Mouse (Mus musculus): ENCODE measurements at regions not wholly inside any gene's neighbourhood (a gene's known extent, or its start where the extent isn't known, plus 50 kb on each side); places are given as distances from the start of the nearest gene placed in this dataset.

DNA sequence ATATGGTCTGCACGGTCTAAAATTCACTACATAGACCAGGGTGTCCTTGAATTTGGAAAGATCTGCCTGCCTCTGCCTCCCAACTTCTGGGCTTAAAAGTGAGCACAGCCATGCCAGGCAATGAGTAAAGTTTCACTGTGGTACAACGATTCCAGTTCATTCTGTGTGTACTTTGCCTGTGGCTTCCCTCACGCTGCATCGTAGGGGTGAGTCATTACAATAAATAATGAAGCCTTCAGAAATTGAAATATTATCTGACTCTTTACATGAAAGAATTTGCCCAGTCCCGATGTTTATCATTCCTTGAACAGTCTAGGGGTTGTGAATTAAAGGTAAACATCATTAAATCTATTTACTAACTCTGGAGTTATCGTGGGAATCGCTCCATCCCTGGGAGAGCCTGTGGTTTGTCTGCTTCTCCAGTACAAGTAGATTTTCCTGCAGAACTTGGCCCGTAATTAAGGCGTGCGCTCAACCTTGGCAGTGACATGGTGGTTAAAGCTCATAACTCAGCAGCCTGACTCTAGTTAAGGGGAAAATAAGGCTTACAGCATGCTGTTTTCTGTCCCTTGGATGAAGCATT, 174.7 kb upstream of the Rhobtb1 start:
- no peak for TF ChIP-seq CTCF (IDR thresholded peaks at IDR 0.05; ENCODE audit: control insufficient read depth, insufficient read depth, insufficient replicate concordance, low read depth, low read length)
- TF ChIP-seq POLR2A (IDR thresholded peaks at IDR 0.05; ENCODE audit: control insufficient read depth, low read depth, low read length): no peak
- H3K36me3 ChIP-seq (ENCODE audit: control insufficient read depth, insufficient read depth, low read length): no peaks in the 10 kb centered on the region
- no peaks in the 10 kb centered on the region for H3K4me1 ChIP-seq (ENCODE audit: control insufficient read depth, insufficient read depth, low read length)
- no peak overlapping the region for H3K4me3 ChIP-seq (ENCODE audit: control insufficient read depth, low read depth, low read length)
- no peaks in the 10 kb centered on the region for H3K27me3 ChIP-seq (ENCODE audit: control insufficient read depth, insufficient read depth, low read length)
- H3K27ac ChIP-seq (ENCODE audit: control insufficient read depth, insufficient read depth, low read depth, low read length): no peak overlapping the region

DNA sequence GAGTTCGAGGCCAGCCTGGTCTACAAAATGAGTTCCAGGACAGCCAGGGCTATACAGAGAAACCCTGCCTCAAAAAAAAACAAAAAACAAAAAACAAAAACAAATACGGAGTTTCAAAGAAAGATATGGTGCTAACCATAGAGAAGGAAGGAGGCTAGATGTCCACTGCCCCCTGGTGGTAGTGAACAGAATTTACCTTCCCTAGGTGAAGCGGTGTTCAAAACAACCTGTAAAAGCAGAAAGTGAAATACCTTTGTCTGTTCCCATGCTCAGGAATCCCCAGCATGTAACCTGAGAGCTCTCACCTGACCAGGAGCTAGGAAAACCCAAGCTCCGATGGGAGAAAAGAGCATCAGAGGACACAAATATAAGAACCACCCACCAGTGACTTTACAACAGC, 173.1 kb upstream of the Rhobtb1 start:
- H3K4me3 ChIP-seq (ENCODE audit: control insufficient read depth, low read depth, low read length): no peak overlapping the region
- TF ChIP-seq POLR2A (IDR thresholded peaks at IDR 0.05; ENCODE audit: control insufficient read depth, low read depth, low read length) (no peak), CTCF (IDR thresholded peaks at IDR 0.05; ENCODE audit: control insufficient read depth, insufficient read depth, insufficient replicate concordance, low read depth, low read length) (no peak)
- H3K4me1 ChIP-seq (ENCODE audit: control insufficient read depth, insufficient read depth, low read length): no peaks in the 10 kb centered on the region
- H3K27ac ChIP-seq (ENCODE audit: control insufficient read depth, insufficient read depth, low read depth, low read length): no peak overlapping the region
- no peaks in the 10 kb centered on the region for H3K36me3 ChIP-seq (ENCODE audit: control insufficient read depth, insufficient read depth, low read length)
- H3K27me3 ChIP-seq (ENCODE audit: control insufficient read depth, insufficient read depth, low read length): no peaks in the 10 kb centered on the region

DNA sequence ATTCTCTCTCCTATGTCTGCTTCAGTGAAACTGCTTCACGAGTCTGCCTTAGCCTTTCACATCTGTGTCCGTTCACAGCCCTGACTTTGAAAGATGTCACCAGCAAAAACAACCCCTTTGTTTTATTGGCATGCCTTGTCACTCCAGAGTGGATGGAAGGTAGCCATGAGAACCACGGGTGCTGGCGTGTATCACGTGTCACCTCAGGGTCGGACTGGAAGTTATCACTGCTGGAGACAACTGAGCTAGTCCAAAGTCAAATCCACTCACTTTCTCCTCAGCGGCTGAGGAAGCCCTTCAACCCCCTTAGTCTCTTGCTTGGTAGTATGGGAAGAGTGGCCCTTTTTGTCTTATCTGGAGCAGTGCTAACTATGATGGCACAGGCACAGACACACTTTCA, 171.3 kb upstream of the Rhobtb1 start:
- Histone ChIP-seq H3K27ac (ENCODE audit: control insufficient read depth, insufficient read depth, low read depth, low read length) (no peak overlapping the region), H3K36me3 (ENCODE audit: control insufficient read depth, insufficient read depth, low read length) (no peaks in the 10 kb centered on the region), H3K4me3 (ENCODE audit: control insufficient read depth, low read depth, low read length) (no peak overlapping the region), H3K4me1 (ENCODE audit: control insufficient read depth, insufficient read depth, low read length) (no peaks in the 10 kb centered on the region), H3K27me3 (ENCODE audit: control insufficient read depth, insufficient read depth, low read length) (no peaks in the 10 kb centered on the region)
- TF ChIP-seq CTCF (IDR thresholded peaks at IDR 0.05; ENCODE audit: control insufficient read depth, insufficient read depth, insufficient replicate concordance, low read depth, low read length) (no peak), POLR2A (IDR thresholded peaks at IDR 0.05; ENCODE audit: control insufficient read depth, low read depth, low read length) (no peak)

DNA sequence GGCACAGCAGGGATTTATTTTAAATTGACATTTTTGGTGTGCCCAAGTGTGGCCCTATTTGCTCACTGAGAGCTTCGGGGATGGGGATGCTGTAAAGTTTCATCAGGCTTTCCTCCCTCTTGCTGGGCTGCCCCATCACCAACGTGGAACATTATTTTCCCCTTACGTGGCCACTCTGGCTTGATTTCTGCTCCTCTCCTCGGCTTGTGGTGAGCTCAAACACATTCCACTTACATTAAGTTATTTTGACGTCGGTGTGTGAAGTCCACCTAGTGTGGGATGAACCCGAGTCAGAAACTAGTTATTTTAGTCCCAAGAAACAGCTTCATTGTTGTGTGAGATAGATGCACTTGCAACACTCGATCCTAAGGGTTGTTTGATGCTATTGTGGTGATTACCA, 168.9 kb upstream of the Rhobtb1 start:
- no peak for TF ChIP-seq CTCF (IDR thresholded peaks at IDR 0.05; ENCODE audit: control insufficient read depth, insufficient read depth, insufficient replicate concordance, low read depth, low read length)
- no peak for TF ChIP-seq POLR2A (IDR thresholded peaks at IDR 0.05; ENCODE audit: control insufficient read depth, low read depth, low read length)
- Histone ChIP-seq H3K4me1 (ENCODE audit: control insufficient read depth, insufficient read depth, low read length) (no peaks in the 10 kb centered on the region), H3K4me3 (ENCODE audit: control insufficient read depth, low read depth, low read length) (no peak overlapping the region), H3K36me3 (ENCODE audit: control insufficient read depth, insufficient read depth, low read length) (no peaks in the 10 kb centered on the region), H3K27ac (ENCODE audit: control insufficient read depth, insufficient read depth, low read depth, low read length) (no peak overlapping the region), H3K27me3 (ENCODE audit: control insufficient read depth, insufficient read depth, low read length) (no peaks in the 10 kb centered on the region)

DNA sequence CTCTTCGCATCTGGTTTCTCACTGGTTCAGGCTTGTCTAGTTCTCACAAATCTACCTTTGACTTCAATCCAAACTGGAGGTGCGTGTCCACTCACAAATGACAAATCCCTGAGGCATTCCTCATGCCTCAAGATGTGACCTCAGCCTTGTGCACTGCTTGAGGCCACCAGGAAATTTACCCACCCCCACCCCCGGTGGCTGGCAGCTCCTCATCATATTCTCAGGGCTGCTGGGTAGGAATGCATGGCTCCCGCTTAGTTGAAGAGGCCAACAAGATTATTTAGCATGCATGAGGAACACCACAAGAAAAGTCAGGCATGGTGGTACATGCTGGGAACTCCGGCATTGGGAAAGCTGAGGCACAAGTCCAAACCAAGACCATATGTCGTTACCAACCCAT, 160.7 kb upstream of the Rhobtb1 start:
- TF ChIP-seq CTCF (IDR thresholded peaks at IDR 0.05; ENCODE audit: control insufficient read depth, insufficient read depth, insufficient replicate concordance, low read depth, low read length) (no peak), POLR2A (IDR thresholded peaks at IDR 0.05; ENCODE audit: control insufficient read depth, low read depth, low read length) (no peak)
- H3K36me3 ChIP-seq (ENCODE audit: control insufficient read depth, insufficient read depth, low read length): no peaks in the 10 kb centered on the region
- no peak overlapping the region for H3K4me3 ChIP-seq (ENCODE audit: control insufficient read depth, low read depth, low read length)
- H3K4me1 ChIP-seq (ENCODE audit: control insufficient read depth, insufficient read depth, low read length): no peaks in the 10 kb centered on the region
- no peak overlapping the region for H3K27ac ChIP-seq (ENCODE audit: control insufficient read depth, insufficient read depth, low read depth, low read length)
- H3K27me3 ChIP-seq (ENCODE audit: control insufficient read depth, insufficient read depth, low read length): no peaks in the 10 kb centered on the region

DNA sequence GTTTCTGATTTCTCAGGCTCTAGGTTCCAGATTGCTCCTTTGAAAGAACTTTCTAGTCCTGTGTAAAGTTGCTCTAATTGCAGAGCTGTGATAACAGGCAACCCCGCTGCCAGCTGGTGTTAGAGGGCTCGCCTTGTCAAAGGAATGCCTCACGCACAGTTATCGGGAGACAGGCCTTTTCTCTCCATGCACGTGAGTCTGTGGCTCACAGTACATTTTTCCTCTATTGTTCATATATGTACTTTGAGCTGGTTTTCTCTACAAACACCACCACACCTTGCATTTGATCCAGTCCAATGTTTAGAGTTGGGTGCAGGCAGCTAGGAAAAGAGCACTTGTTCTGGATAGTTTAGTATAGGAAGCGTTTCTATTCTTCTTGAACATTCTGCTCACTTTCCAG, 151.6 kb upstream of the Rhobtb1 start:
- TF ChIP-seq CTCF (IDR thresholded peaks at IDR 0.05; ENCODE audit: control insufficient read depth, insufficient read depth, insufficient replicate concordance, low read depth, low read length): no peak
- TF ChIP-seq POLR2A (IDR thresholded peaks at IDR 0.05; ENCODE audit: control insufficient read depth, low read depth, low read length): no peak
- H3K4me3 ChIP-seq (ENCODE audit: control insufficient read depth, low read depth, low read length): no peak overlapping the region

DNA sequence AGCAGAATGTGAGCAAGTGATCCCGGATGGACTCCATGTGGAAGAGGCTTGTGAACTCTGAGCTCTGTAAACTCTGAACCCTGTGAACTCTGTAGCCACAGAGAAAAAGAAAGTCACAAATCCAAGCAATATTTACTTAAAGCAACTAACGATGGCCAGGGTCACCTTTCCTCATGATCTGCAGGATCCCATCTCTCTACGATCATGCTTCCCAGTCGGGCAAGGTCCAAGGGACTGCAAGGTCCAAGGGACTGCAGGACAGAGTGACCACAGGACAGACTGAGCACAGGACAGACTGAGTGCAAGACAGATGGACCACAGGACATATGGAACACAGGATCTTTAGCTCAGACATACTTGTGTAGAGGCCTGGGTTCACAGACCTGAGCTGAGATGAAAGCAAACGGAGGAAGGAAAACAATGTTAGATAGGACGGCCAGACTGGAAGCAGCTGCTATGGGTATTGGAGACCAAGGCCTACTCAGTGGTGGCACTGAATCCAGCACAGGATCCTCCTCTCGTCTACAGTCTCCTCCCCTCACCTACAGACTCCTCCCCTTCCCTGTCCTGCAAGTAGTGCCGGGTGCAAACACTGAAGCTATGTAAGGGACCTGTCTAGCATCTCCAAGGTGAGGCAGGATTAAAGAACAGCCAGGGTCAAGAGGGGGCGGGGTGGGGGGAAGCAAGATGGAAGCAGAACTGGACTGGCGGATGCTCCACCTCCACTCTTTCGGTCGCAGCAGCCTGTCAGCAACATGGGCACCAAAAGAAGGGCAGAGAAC, 149.4 kb upstream of the Rhobtb1 start:
- Histone ChIP-seq H3K27ac (ENCODE audit: control insufficient read depth, insufficient read depth, low read depth, low read length) (no peak overlapping the region), H3K27me3 (ENCODE audit: control insufficient read depth, insufficient read depth, low read length) (no peaks in the 10 kb centered on the region), H3K36me3 (ENCODE audit: control insufficient read depth, insufficient read depth, low read length) (no peaks in the 10 kb centered on the region), H3K4me3 (ENCODE audit: control insufficient read depth, low read depth, low read length) (no peak overlapping the region), H3K4me1 (ENCODE audit: control insufficient read depth, insufficient read depth, low read length) (no peaks in the 10 kb centered on the region)
- TF ChIP-seq POLR2A (IDR thresholded peaks at IDR 0.05; ENCODE audit: control insufficient read depth, low read depth, low read length) (no peak), CTCF (IDR thresholded peaks at IDR 0.05; ENCODE audit: control insufficient read depth, insufficient read depth, insufficient replicate concordance, low read depth, low read length) (no peak)

More for the DNA sequence above, 151.6 kb upstream of the Rhobtb1 start:
- H3K27me3 ChIP-seq (ENCODE audit: control insufficient read depth, insufficient read depth, low read length): no peaks in the 10 kb centered on the region
- H3K27ac ChIP-seq (ENCODE audit: control insufficient read depth, insufficient read depth, low read depth, low read length): no peak overlapping the region
- H3K36me3 ChIP-seq (ENCODE audit: control insufficient read depth, insufficient read depth, low read length): no peaks in the 10 kb centered on the region
- peaks cover 4% of the 10 kb centered on the region for H3K4me1 ChIP-seq (ENCODE audit: control insufficient read depth, insufficient read depth, low read length)
